Mouse (Mus musculus) bone marrow macrophage, adult 2 months (primary cell): ENCODE measurements around the gene Manf. TPM values are rescaled to one million over a fixed set of nuclear protein-coding genes. Genes with fewer than 3 reads are reported as not detected.

Source experiments
- H3K27ac ChIP-seq: 2 replicates; pipeline ENCODE4 v1.5.1; 2012; ENCODE audit warnings: low read depth, low read length; ENCODE audit not compliant: insufficient read depth
- H3K4me1 ChIP-seq: 2 replicates; pipeline ENCODE4 v1.6.1; 2012; ENCODE audit warnings: low read length; ENCODE audit not compliant: control insufficient read depth, insufficient read depth
- H3K4me3 ChIP-seq: 2 replicates; pipeline ENCODE4 v1.5.1; 2012; ENCODE audit warnings: mild to moderate bottlenecking, low read length, moderate library complexity; ENCODE audit not compliant: insufficient read depth
- CTCF ChIP-seq: IDR thresholded peaks from 2 replicates; pipeline ENCODE4 v1.5.1; 2012; ENCODE audit warnings: low read depth, mild to moderate bottlenecking, low read length, moderate library complexity
- POLR2A ChIP-seq: IDR thresholded peaks from 2 replicates; pipeline ENCODE4 v1.6.1; 2012; ENCODE audit warnings: mild to moderate bottlenecking, low read depth, low read length, borderline replicate concordance
- polyA plus RNA-seq: library from polyadenylated mRNA; stranded (reverse); fragments of >200 nt; gene quantifications from 2 replicates; pipeline ENCODE4 v1.2.4, GENCODE M21; 2012; ENCODE audit not compliant: missing spikeins, insufficient read depth, insufficient read length

The Manf gene
- polyA plus RNA-seq, 1 experiment = 92.2 TPM

DNA sequence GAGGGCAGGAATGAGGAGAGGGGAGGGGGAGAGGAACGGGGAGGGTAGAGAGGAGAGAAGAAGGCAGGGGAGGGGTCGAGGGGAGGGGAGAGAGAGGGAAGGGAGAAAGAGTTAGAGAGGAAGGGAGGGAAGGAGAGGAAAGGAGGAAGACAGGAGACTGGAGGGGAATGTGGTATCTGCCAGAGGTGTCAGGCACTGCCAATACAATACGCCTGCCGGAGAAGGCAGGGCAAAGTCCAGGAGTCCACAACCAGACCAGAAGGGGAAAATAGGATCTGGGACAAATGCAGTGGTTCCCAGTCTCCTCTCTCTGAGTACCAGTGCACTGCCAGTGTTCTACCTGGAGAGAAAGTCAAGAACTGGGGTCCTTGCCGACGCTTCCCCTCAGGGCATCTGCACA, 100.9 kb downstream of the Manf start:
- H3K4me1 ChIP-seq = peaks cover 3% of the 10 kb centered on the region
- no peak overlapping the region for H3K4me3 ChIP-seq
- no peak overlapping the region for H3K27ac ChIP-seq
- TF ChIP-seq CTCF (no peak), POLR2A (no peak)

DNA sequence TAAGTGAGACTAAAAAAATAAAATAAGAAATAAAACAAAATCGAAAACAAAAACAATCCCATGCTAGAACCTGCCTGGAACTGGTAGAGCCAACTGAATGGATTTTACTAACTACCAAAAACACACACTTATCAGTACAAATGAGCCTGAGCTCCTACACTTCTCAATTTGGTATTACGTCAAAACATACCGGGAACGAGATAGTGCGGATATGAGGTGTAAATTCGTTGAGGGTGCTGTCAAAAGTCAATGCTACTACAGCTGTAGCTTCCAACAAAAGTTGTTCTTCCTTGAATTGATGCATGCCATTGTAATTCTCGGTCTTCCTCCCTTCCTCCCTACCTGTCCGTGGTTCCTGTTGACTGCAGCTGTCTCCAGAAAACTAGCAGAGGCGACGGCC, 102.4 kb downstream of the Manf start:
- Histone ChIP-seq H3K4me1 (peaks cover 3% of the 10 kb centered on the region), H3K27ac (no peak overlapping the region), H3K4me3 (peak overlapping the region; percentile 81)
- TF ChIP-seq CTCF (no peak), POLR2A (no peak)

- peak within 1 kb of the TSS; percentile 38 for H3K27ac ChIP-seq
- H3K4me1 ChIP-seq = peaks cover 3% of the 10 kb centered on the region
- H3K4me3 ChIP-seq = peak within 1 kb of the TSS; percentile 81
- TF ChIP-seq POLR2A = no peak
- TF ChIP-seq CTCF = no peak
Measured at GRCm38 (mm10) chr9:106788812-106789321, 102.9 kb downstream of the Manf start, which contains the start of gene Rad54l2. Gene Rad54l2, minus strand, starts transcription at chr9:106789194.

Other genes starting within 250 kb of the Manf start
- not detected in 2 replicates for gene Grm2, start 235.9 kb downstream of the Manf start, polyA plus RNA-seq
- 75.3 and 106 TPM in 2 replicates for gene Tex264, start 206.1 kb downstream of the Manf start, polyA plus RNA-seq
- gene Rad54l2, start 102.8 kb downstream of the Manf start, polyA plus RNA-seq = 7.6 and 8.5 TPM in 2 replicates
- 6.5 and 7.2 TPM in 2 replicates for gene Dcaf1, start 70.1 kb downstream of the Manf start, polyA plus RNA-seq
- gene Rbm15b, start 4.6 kb downstream of the Manf start, polyA plus RNA-seq = 12.6 and 15.3 TPM in 2 replicates